Mouse (Mus musculus) MEL (cell line): ENCODE results near the gene Fgfr3.

Source experiments
- CHD2 ChIP-seq: IDR thresholded peaks from 2 replicates; pipeline ENCODE4 v1.6.1; 2011; ENCODE audit warnings: low read length, improper control_type of control experiment
- CTCF ChIP-seq, 3 experiments: IDR thresholded peaks in 2 of 3; conservative IDR thresholded peaks in 1 of 3; 2 replicates each; pipeline ENCODE4 v1.5.1; 2011 to 2012; ENCODE audit warnings: low read length in 3 of 3, low read depth in 2 of 3, mild to moderate bottlenecking in 2 of 3, improper control_type of control experiment in 1 of 3, inconsistent platforms in 1 of 3, mixed read lengths in 1 of 3, moderate library complexity in 1 of 3; ENCODE audit not compliant: control insufficient read depth in 1 of 3, insufficient read depth in 1 of 3, poor library complexity in 1 of 3, severe bottlenecking in 1 of 3
- EP300 ChIP-seq, 2 experiments: IDR thresholded peaks; 2 replicates each; pipeline ENCODE4 v1.6.1; 2011; ENCODE audit warnings: improper control_type of control experiment in 2 of 2, low read length in 2 of 2, low read depth in 1 of 2, mild to moderate bottlenecking in 1 of 2
- POLR2A ChIP-seq, 2 experiments: IDR thresholded peaks; 2 replicates each; pipeline ENCODE4 v1.6.1; 2011 to 2012; ENCODE audit warnings: low read length in 2 of 2, mild to moderate bottlenecking in 2 of 2, control low read depth in 1 of 2, improper control_type of control experiment in 1 of 2, low read depth in 1 of 2, moderate library complexity in 1 of 2; ENCODE audit not compliant: control insufficient read depth in 1 of 2, insufficient read depth in 1 of 2, poor library complexity in 1 of 2
- USF1 ChIP-seq: IDR thresholded peaks from 2 replicates; pipeline ENCODE4 v1.6.1; 2014; ENCODE audit warnings: low read depth, mild to moderate bottlenecking, inconsistent platforms, low read length, improper control_type of control experiment, moderate library complexity
- ZC3H11A ChIP-seq: IDR thresholded peaks from 2 replicates; pipeline ENCODE4 v1.6.1; 2012; ENCODE audit warnings: low read depth, mild to moderate bottlenecking, inconsistent platforms, low read length, improper control_type of control experiment
- ZNF384 ChIP-seq: IDR thresholded peaks from 2 replicates; pipeline ENCODE4 v1.6.1; 2012; ENCODE audit warnings: low read depth, mild to moderate bottlenecking, inconsistent platforms, low read length, improper control_type of control experiment

DNA sequence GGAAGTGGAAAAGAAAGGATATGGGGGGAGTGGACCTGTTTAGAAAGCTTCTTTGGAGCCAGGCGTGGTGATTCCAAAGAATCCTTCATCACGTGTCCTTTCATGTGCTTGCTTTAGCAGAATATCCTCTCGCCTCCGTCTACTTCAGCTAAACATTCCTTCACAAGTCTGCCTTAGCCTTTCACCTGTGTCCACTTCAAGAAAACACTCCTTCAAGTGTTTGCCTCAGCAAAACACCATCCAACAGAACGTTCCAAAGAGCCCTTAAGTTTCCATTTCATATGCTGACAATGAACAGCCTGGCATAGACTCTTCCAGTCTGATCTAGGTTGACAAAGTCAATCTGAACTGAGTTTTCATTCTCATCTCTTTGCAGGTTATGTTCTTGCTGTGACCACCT lies 43.2 kb upstream of the Fgfr3 start:
- TF ChIP-seq USF1 (no peak), CHD2 (no peak), ZNF384 (no peak), CTCF (IDR thresholded peaks at IDR 0.05 in 2 of 3, conservative IDR thresholded peaks at IDR 0.05 in 1 of 3; ENCODE audit: control insufficient read depth in 1 of 3, insufficient read depth in 1 of 3, low read depth in 2 of 3, low read length in 3 of 3, poor library complexity in 1 of 3, severe bottlenecking in 1 of 3) (no peak), POLR2A (IDR thresholded peaks at IDR 0.05; ENCODE audit: control insufficient read depth in 1 of 2, insufficient read depth in 1 of 2, low read depth in 1 of 2, low read length in 2 of 2, poor library complexity in 1 of 2) (no peak), EP300 (IDR thresholded peaks at IDR 0.05; ENCODE audit: low read depth in 1 of 2, low read length in 2 of 2) (no peak), ZC3H11A (no peak)
